Mouse (Mus musculus): ENCODE measurements at regions not wholly inside any gene's neighbourhood (a gene's known extent, or its start where the extent isn't known, plus 50 kb on each side); places are given as distances from the start of the nearest gene placed in this dataset.
"Not testable (repeated sequence)": the region's sequence is repeated elsewhere in the genome, so short reads cannot be mapped to it uniquely, and the experiment has no call there.

DNA sequence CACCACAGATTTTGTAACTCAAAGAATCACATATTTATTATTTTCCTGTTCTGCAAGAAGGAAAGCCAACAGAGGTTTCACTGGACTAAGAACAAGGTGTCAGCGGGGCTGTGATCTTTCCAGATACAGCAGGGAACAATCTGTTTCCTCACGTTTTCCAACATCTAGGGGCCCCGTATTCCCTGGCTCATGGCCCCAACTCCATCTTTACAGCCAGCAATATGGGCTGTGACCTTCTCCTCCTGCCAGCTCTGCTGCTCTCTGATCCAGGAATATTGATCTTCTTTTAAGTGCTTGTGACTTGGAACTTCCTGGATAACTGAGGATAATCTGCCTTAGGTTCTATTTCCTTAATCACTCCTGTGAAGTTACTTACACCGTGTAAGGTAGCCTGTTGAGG, 352.7 kb upstream of the Cdh5 start:
- no peak for ATAC-seq (replicated peaks; ENCODE audit: poor library complexity)

DNA sequence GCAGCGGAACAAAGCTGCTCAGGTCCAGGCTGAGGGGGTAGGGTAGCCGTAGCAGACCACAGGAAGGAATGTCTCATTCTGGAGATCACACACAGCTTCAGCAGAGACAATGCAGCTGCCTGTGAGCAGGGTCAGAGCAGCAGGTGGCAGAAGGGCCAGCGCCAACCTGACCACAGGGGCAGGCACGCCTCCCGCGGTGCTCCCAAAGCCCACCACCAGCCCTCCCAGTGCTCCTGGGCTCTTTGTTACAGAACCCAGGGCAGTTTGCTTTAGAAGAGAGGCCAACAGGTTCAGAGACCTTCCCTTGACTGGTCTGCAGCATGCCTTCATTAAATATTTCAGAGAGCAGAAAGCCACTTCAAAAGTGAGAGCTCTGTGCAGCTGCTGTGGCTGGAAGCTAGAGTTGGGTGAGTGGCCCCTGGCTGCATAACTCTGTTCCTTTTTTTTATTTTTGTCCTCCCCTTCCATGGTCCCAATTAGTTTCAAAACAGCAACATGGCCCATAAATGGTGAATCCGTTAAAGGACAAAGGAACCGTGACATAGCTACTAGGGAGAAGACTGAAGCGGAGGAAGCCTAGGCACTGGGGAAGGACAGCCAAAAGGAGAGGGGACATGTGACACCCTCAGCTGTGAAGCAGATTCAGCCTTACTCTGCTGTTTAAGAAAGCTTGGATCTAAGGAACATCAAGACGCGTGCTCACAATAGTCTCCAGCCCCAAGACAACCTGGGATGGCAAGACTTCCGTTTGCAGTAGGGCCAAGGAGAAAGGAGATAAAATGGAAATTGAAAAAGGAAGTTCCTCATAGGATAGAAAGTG, 350.9 kb upstream of the Cdh5 start:
- ATAC-seq (replicated peaks; ENCODE audit: poor library complexity) = no peak

- ATAC-seq (replicated peaks; ENCODE audit: poor library complexity) = no peak
These were observed 350.3 kb upstream of the Cdh5 start for GRCm38 (mm10) chr8:103751161-103751560.

GRCm38 (mm10) chr8:103763821-103764220, 337.6 kb upstream of the Cdh5 start:
- no peak for ATAC-seq (replicated peaks; ENCODE audit: poor library complexity)

- ATAC-seq (replicated peaks; ENCODE audit: poor library complexity) = no peak
These were observed 321.8 kb upstream of the Cdh5 start for GRCm38 (mm10) chr8:103779658-103780057.

DNA sequence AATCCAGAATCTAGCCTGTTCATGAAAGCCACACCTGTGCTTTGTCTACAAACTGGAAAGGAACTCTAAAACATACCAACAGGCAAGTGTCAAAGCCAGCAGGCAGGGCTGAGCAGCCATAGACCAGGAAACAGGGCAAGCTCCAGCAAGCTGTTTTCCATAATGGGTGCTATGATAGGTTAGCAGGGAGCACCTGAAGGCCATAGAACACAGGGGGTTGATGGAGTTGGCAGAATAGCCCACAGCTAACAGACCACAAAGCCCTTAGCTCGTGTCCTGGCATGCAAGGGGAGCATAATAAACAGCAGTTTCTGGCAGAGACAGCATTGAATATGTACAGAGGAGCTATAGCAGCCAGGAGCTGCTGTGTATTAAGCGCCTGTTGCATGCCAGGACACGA, 313.1 kb upstream of the Cdh5 start:
- no peak for ATAC-seq (replicated peaks; ENCODE audit: poor library complexity)

GRCm38 (mm10) chr8:103793331-103793730, 308.1 kb upstream of the Cdh5 start:
- ATAC-seq (replicated peaks; ENCODE audit: poor library complexity) = no peak

DNA sequence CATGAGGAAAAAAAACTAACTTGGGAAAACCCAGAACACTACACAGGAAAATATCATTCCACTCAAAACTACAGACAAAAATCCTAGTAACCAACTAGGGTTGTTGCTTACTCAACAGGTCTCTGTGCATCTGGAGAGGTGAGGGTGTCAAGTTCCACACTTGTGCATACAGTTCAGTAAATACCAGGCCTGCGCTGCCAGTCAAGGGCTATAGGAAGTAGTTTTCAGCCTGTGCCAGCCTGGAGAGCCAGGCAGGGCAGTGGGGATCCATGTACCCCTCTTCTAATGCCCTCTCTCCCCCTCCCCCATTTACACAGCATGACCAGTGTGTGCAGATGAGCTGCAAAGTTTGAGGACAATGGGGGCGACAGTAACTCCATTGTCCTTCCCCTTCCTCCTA, 302.8 kb upstream of the Cdh5 start:
- not testable (repeated sequence) for ATAC-seq (replicated peaks; ENCODE audit: poor library complexity)

- no peak for ATAC-seq (replicated peaks; ENCODE audit: poor library complexity)
These were observed 293.3 kb upstream of the Cdh5 start for GRCm38 (mm10) chr8:103808171-103808570.

- ATAC-seq (replicated peaks; ENCODE audit: poor library complexity) = no peak
These were observed 292.8 kb upstream of the Cdh5 start for GRCm38 (mm10) chr8:103808580-103808979.

GRCm38 (mm10) chr8:103809140-103809539, 292.3 kb upstream of the Cdh5 start:
- no peak for ATAC-seq (replicated peaks; ENCODE audit: poor library complexity)

- ATAC-seq (replicated peaks; ENCODE audit: poor library complexity) = no peak
These were observed 287.4 kb upstream of the Cdh5 start for GRCm38 (mm10) chr8:103813954-103814591.

DNA sequence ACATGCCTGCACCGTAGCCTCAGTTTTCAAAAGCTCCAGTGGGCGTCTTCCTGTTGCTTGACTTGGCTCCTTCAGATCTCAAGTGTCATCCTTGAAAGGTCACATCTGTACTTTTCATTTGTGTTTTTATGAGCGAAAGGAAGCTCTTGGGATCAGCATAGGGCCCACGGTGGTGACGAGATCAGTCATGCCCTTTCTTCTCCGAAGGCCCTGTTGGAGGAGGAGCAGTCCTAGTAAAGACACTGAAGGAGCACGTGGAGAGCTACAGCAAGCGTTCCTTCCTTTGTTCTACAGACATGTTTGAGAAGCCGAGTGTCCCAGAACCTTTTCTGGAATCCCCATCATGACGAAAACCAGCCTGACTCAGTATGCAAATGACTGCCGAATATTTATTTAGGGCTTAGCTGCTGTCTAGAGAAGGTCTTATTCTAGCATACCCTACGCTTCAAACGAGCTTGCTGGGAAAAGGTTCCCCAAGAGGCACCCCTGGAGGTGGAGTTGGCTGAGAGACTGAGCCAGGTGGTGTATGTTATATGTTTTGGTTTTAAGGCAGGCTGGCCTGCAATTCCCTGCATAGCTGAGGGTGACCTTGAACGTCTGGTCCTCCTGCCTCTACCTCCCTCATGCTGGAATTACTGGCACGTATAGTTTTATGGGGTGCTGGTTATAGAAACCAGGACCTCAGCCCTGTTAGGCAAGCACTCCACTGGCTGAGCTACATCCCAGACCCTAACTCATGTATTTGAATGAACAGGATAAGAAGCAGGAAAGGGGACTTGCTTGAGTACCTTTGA, 285.1 kb upstream of the Cdh5 start:
- no peak for ATAC-seq (replicated peaks; ENCODE audit: poor library complexity)

DNA sequence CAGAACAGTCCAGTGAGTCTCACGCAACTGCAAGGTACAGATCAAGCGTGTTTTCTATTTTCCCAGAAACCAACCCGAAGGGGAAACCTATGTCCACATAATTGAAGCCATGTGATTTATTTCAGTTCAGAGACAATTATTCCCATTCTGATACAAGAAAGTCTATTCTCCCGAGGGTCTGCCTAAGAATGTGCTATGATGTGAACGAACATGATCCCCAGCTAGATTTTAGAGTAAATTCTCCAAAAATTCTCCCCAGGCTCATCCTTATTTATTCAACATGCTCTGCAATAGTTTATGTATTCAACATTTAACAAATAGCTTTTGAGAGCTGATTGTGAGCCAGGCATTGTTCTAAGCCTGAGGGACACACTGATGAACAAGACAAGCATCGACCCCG, 277.9 kb upstream of the Cdh5 start:
- ATAC-seq (replicated peaks; ENCODE audit: poor library complexity) = no peak

GRCm38 (mm10) chr8:103824747-103825146, 276.7 kb upstream of the Cdh5 start:
- ATAC-seq (replicated peaks; ENCODE audit: poor library complexity) = no peak

DNA sequence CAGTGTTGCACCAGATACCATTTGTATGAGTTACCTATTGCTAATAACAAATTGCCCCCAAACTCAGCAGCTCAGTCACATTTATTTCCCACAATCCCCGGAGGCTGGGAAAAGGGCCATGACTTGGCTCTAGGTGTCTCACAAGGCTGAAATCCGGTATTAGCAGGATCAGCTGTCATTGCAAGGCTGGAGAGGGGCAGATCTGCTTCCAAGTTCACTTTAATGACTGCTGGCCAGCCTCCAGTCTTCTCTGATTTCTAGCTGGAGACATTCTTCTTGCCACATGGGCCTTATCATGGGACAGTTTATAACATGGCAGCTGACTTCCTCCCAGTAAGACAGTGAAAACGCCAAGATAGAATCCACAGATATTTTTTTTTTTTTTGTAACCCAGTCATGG, 276.1 kb upstream of the Cdh5 start:
- no peak for ATAC-seq (replicated peaks; ENCODE audit: poor library complexity)

DNA sequence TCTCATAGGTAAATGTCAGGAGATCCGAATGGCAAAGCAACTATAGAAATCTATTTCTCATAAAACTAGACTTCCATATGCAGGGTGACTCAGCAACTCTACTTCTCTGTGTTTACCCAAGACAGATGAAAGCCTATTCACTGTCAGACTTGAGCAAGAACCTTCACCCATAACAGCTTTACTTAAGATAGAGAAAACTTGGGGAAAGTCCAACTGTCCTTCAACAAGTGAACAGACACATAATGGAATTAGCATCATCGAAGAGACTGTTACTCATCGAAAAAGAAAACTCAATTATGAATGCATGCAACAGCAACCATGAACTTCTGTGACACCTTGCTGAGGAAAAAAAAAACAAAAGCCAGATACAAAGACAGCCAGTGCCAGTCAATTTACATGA, 271.0 kb upstream of the Cdh5 start:
- no peak for ATAC-seq (replicated peaks; ENCODE audit: poor library complexity)

DNA sequence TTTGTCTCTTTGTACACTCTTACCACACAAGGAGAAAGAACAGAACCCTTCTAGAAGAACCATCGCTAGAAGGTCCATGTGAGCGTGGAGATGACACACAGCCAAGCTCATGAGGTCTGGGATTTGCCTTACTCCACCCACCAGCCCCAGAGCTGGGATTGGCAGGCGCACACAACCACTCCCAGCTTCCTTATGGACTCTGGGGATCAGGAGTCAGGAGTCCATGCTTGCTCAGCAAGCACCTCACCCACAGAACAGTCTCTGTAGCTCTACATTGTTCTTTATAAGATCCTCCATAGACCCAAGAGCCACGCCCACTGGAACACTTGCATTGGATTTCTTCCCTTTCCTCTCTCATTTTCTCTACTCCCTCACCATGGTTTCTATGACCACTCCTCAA, 261.4 kb upstream of the Cdh5 start:
- ATAC-seq (replicated peaks; ENCODE audit: poor library complexity) = no peak

- ATAC-seq (replicated peaks; ENCODE audit: poor library complexity) = no peak
These were observed 255.5 kb upstream of the Cdh5 start for GRCm38 (mm10) chr8:103845964-103846363.

- no peak for ATAC-seq (replicated peaks; ENCODE audit: poor library complexity)
These were observed 254.9 kb upstream of the Cdh5 start for GRCm38 (mm10) chr8:103846382-103846976.

DNA sequence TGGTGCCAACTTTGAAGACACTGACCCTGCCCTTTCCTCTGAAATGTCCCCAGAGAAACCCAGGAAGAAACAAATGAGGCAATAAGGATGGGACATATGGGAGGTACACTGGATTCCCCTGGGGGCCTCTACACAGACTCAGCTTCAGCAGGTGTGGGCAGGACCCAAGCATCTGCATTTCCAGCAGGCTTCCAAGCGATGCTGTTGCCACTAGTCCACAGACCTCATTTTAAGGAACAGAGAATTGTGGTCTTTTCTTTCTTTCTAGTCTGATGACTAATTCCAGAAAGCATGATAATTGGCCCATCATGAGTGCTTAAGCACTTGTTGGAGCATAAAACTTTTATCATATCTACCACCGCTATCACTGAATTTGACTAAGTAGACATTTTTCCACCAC, 251.6 kb upstream of the Cdh5 start:
- ATAC-seq (replicated peaks; ENCODE audit: poor library complexity) = no peak
